Mouse (Mus musculus) embryonic facial prominence, embryonic 11.5 days (tissue): ENCODE results near the gene 4931428L18Rik. TPM values are rescaled to one million over a fixed set of nuclear protein-coding genes. Genes with fewer than 3 reads are reported as not detected.
"Not testable (repeated sequence)": the region's sequence is repeated elsewhere in the genome, so short reads cannot be mapped to it uniquely, and the experiment has no call there.

Experiments
- ATAC-seq: fragments of 200-750 bp; cut with Nextera tagmentation; replicated peaks from 2 replicates; pipeline ENCODE4 v1.8.0; 2017; ENCODE audit warnings: low read depth; ENCODE audit not compliant: insufficient number of reproducible peaks, low FRiP score, low TSS enrichment
- DNase-seq: peaks from one replicate; pipeline ENCODE4 v3.0.0-alpha.2; 2015; ENCODE audit warnings: low spot score
- H3K27ac ChIP-seq: fragments of 300-500 bp; sonication (generic); replicated peaks from 2 replicates; pipeline ENCODE4 v1.5.1; 2014; ENCODE audit warnings: mild to moderate bottlenecking, low read depth, low read length, control low read depth
- H3K27me3 ChIP-seq: fragments of 300-500 bp; sonication (generic); 2 replicates; pipeline ENCODE4 v1.6.1; 2014; ENCODE audit warnings: mild to moderate bottlenecking, low read length, moderate library complexity, mixed read lengths; ENCODE audit not compliant: control insufficient read depth, insufficient read depth
- H3K36me3 ChIP-seq: fragments of 300-500 bp; sonication (generic); replicated peaks from 2 replicates; pipeline ENCODE4 v1.6.1; 2014; ENCODE audit warnings: low read depth, mild to moderate bottlenecking, low read length, moderate library complexity, mixed read lengths; ENCODE audit not compliant: control insufficient read depth, insufficient read depth
- H3K4me1 ChIP-seq: fragments of 300-500 bp; sonication (generic); 2 replicates; pipeline ENCODE4 v1.6.1; 2014; ENCODE audit warnings: low read length, mixed read lengths; ENCODE audit not compliant: control insufficient read depth, insufficient read depth
- H3K4me2 ChIP-seq: fragments of 300-500 bp; sonication (generic); 2 replicates; pipeline ENCODE4 v1.6.1; 2014; ENCODE audit warnings: low read depth, mild to moderate bottlenecking, control low read depth, low read length, moderate library complexity
- H3K4me3 ChIP-seq: fragments of 300-500 bp; sonication (generic); 2 replicates; pipeline ENCODE4 v1.5.1; 2014; ENCODE audit warnings: low read depth, low read length, control low read depth
- H3K9ac ChIP-seq: fragments of 300-500 bp; sonication (generic); replicated peaks from 2 replicates; pipeline ENCODE4 v1.6.1; 2014; ENCODE audit warnings: mild to moderate bottlenecking, control low read depth, low read length
- H3K9me3 ChIP-seq: fragments of 300-500 bp; sonication (generic); replicated peaks from 2 replicates; pipeline ENCODE4 v1.6.1; 2016; ENCODE audit warnings: mild to moderate bottlenecking, low read length, inconsistent platforms, mixed read lengths; ENCODE audit not compliant: control insufficient read depth
- WGBS: fragments of 180-500 bp; shearing (Covaris S2); extraction: QIAGEN DNeasy Blood & Tissue Kit; methylation state at CpG from one replicate; pipeline ENCODE4 v1.1.7; 2014; 5-methylcytosine and 5-hydroxymethylcytosine counted together
- polyA plus RNA-seq: library from polyadenylated mRNA; unstranded; fragments of >200 nt; fragmentation: Nextera tagmentation; extraction: Ambion mirVana; gene quantifications from 2 replicates; pipeline ENCODE4 v1.2.1, GENCODE M21; 2014

Gene 4931428L18Rik
- polyA plus RNA-seq, 1 experiment from 2014 or later, result not detected

DNA sequence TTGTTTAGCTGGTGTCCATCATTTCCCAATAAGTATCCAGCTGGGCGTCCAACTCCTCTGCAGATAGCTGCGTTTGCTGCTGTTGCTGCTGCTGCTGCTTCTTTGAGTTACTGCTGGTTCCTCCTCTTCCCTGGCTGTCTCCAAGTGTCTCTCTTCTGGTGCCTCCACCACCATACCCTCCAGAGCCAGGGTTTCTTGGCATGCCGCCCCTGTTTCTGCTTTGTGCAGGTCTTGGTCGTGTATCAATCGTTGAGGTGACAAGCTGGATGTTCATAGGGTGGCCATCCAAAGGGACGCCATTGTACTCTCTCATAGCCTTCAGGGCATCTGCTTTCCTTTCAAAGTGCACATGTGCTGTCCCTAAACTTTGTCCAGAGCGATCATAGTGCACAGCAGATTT lies 245.2 kb downstream of the 4931428L18Rik start:
- not testable (repeated sequence) for ATAC-seq, H3K36me3 ChIP-seq, H3K4me1 ChIP-seq, H3K9ac ChIP-seq, H3K4me3 ChIP-seq, H3K9me3 ChIP-seq, H3K27ac ChIP-seq, DNase-seq, H3K4me2 ChIP-seq, H3K27me3 ChIP-seq
- 87% methylated on average over 7 of the region's 7 CpGs for WGBS

DNA sequence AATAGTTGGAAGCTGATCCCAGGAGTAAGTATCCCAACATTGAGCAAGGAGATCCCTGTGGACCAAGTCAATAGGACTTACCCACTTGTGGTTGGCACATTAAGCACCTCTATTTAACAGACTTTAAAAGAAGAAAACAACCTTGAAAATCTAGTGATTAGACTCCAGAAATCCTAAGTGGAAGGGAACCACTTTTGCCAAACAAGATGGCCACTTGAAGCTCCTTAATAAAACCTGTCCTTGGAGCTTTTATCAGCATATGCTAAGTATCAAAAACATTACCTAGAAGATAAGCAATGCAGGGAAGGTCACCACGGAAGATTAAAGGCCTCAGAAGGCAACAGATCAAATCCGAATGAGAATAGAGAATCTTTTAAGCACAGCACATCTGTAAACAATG lies 270.7 kb downstream of the 4931428L18Rik start:
- Histone ChIP-seq H3K27me3 (no peaks in the 10 kb centered on the region), H3K36me3 (no peaks in the 10 kb centered on the region), H3K9ac (no peak overlapping the region), H3K4me2 (no peak overlapping the region), H3K4me1 (no peaks in the 10 kb centered on the region), H3K27ac (no peak overlapping the region), H3K4me3 (no peak overlapping the region), H3K9me3 (no peaks in the 10 kb centered on the region)
- ATAC-seq, result no peak
- WGBS, result 67% methylated on average over 2 of the region's 2 CpGs
- no peak for DNase-seq

DNA sequence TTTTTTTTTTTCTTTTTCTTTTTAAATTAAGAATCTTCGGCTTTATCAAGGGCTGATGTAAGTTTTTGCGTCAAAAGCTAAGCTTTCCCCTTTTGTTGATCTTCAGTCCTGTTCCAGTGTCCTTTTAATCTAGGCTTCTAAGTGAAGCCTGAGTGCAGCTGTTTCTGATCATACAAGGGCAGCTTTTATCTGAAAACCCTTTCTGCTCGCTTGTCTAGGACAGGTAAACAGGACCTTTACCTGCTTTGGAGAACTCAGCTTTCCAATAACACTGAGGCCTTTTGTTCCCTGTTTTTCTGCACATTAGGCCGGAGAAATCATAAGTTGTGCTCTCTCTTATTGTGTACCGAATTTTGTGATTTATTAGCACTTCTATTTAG lies 272.0 kb downstream of the 4931428L18Rik start:
- peak overlapping the region; percentile 53 for H3K4me2 ChIP-seq
- 42% methylated on average over 5 of the region's 5 CpGs for WGBS
- H3K36me3 ChIP-seq, result no peaks in the 10 kb centered on the region
- H3K9ac ChIP-seq, result peak overlapping the region; percentile 96
- H3K9me3 ChIP-seq, result no peaks in the 10 kb centered on the region
- no peaks in the 10 kb centered on the region for H3K4me1 ChIP-seq
- ATAC-seq (no peak), DNase-seq (peak; percentile 52)
- peak overlapping the region; percentile 99 for H3K27ac ChIP-seq
- H3K27me3 ChIP-seq, result no peaks in the 10 kb centered on the region
- peak overlapping the region; percentile 91 for H3K4me3 ChIP-seq

DNA sequence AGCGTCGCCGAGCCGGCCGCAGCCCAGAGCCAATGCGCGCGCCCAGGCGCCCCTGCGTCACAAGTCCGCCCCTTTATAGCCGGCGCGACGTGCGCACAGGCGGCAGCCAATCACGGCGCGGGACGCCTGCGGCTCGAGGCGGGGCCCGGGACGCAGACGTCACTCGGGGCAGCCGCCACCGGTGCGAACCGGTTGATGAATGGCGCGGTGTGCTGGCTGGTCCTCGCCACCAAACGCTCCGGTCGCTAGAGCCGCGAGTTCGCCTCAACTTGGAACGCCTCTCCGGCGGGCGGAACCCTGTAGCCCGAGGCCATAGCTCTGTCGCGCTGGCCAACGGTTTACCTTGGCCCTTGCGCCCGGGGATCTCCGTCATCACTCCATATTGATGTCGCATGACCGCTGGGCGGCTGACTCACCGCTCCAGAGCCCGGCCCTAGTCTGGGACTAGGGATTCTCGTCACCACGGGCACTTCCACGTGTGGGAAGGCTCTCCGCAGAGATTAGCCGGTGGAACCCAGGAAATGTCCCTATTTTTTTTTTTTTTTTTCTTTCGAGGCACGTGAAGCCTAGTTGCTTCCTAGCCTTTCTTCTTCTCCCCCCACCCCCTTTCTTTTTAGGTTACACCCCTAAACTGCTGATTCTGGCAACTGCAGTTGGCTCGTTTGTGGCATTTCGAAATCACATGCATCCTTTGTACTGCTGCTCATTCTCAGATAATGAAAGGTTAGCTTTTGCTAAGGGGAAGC lies 272.6 kb downstream of the 4931428L18Rik start:
- Histone ChIP-seq H3K27me3 (no peaks in the 10 kb centered on the region), H3K27ac (peak overlapping the region; percentile 99), H3K4me1 (no peaks in the 10 kb centered on the region), H3K9me3 (no peaks in the 10 kb centered on the region), H3K4me2 (peak overlapping the region; percentile 53), H3K9ac (peak overlapping the region; percentile 96), H3K4me3 (peak overlapping the region; percentile 91), H3K36me3 (no peaks in the 10 kb centered on the region)
- under 1% methylated on average over 48 of the region's 66 CpGs for WGBS
- ATAC-seq (peak; percentile 99), DNase-seq (peak; percentile 98)

DNA sequence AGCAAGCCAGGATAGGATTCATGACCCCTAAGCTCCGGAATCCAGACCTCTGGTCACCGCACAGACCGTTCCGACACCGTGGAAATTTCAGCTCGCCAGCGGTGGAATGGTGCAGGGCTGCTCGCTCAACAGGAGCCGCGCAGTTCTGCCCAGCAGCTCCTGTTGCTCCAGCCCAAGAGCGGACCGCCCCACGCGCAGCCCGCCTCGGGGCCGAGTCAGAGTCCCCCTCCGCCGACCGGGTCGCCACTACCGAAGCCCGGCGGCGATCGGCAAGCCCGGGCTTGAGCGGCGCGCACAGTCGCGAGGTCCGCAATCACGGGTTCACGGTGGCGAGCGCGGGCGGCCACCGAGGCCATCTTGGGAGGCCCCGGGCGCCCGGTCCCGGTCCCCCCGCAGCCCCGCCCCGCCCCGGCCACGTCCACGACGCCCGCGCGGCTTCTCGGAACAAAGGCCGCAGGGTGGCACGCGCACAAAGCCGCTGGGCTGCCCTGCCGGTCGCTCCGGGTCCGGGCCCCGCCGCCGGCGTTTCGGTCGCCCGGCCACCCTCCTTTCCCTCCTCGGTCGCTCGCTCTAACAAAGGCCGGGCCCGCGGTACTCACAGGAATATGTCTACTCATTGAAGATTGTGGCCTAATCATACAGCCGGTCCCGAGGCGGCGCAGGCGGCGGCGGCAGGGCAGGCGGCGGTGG lies 273.4 kb downstream of the 4931428L18Rik start:
- WGBS, result under 1% methylated on average over 46 of the region's 85 CpGs
- peak; percentile 55 for DNase-seq

DNA sequence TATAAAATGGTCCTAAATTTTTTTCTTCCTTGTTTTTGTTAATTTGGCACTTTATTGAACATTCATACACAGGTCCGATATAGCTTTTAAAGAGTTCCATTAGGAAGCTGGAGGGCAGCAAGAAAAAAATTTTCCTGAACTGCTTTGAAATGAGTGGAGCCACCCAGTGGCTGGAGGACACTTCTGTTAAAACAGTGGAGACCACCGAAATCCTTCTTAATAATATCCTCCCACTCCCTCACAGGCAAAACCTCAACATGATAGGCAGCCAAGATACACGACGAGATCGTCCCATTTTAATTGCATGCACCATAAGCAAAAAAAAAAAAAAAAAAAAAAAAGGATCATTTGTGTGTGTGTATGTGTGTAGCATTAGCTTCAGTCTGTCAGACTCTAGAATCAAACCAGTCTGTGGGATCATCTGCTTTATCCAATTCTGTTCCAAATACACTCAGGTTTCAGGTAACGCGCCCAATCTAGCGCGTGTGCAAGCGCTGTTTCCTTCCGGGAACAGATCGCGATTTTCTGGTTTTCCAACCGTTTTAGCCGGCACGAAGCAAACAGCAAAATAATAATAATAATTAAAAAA lies 274.0 kb downstream of the 4931428L18Rik start:
- Histone ChIP-seq H3K9me3 (no peaks in the 10 kb centered on the region), H3K27me3 (no peaks in the 10 kb centered on the region), H3K36me3 (peaks cover 6% of the 10 kb centered on the region; the same call in 1 of the 2 replicates), H3K27ac (peak overlapping the region; percentile 99), H3K4me1 (no peaks in the 10 kb centered on the region), H3K9ac (peak overlapping the region; percentile 96), H3K4me3 (peak overlapping the region; percentile 91), H3K4me2 (peak overlapping the region; percentile 39)
- ATAC-seq, result no peak
- WGBS, result under 1% methylated on average over 16 of the region's 16 CpGs
- peak; percentile 75 for DNase-seq

More for the DNA sequence above, 273.4 kb downstream of the 4931428L18Rik start:
- peak; percentile 61 for ATAC-seq
- Histone ChIP-seq H3K27me3 (no peaks in the 10 kb centered on the region), H3K9ac (peak overlapping the region; percentile 96), H3K9me3 (no peaks in the 10 kb centered on the region), H3K4me2 (peak overlapping the region; percentile 39), H3K4me3 (peak overlapping the region; percentile 91), H3K36me3 (peaks cover 2% of the 10 kb centered on the region; the same call in 1 of the 2 replicates), H3K27ac (peak overlapping the region; percentile 99), H3K4me1 (no peaks in the 10 kb centered on the region)
